Mouse (Mus musculus) kidney, adult 11 months (tissue): ENCODE measurements around the gene Clcn5.

ENCODE experiments used
- DNase-seq: peaks from one replicate; pipeline ENCODE4 v3.0.0; 2022

Clcn5 gene

DNA sequence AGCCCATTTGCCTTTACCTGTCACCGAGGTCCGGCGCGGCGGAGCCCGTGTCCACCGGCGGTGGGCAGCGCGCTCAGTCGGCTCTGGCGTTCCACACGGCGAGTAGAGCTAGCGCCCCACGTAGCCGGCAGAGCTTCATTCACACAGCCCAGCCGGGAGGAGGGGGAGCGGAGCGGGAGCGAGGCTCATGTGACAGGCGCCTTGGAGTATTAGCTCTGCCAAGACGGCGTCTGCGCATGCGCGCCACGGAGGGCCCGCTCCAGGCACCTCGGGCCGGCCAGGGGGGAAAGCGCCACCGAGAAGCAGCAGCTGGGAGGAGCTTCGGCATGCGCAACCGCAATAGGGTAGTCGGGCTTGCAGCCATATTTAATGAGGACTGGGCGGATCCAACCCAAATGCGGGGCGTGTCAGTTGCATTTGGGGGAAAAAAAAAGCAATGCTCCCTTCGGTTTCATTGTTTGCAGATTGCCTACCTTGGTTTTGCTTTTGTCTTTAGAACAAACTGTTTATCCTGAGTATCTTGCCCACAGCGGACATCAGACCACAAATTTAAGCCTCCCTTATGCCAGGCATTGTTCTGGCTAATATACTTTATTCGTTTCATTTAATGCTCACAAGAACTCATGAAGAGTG lies at the start of gene Clcn5:
Gene Clcn5, minus strand, starts transcription at position 270 of the 633 bp plus-strand sequence.
- peak; percentile 97 for DNase-seq

DNA sequence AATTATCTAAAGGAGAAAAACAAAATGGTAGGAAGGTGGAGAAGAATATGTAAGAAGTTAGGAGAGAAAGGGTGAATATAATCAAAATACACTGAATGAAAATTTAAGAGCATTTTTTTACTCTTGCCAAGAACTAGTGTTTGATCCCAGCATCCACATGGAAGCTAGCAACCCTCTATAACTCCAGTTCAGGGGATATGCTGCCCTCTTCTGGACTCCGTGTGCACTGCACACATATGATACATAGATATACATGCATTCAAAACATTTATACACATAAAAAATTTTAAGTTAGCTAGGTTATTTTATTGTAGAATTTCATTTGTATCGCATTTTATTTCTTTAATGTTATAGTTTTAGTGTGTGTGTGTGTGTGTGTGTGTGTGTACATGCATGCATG lies 6.3 kb upstream of the Clcn5 start:
- DNase-seq = no peak

DNA sequence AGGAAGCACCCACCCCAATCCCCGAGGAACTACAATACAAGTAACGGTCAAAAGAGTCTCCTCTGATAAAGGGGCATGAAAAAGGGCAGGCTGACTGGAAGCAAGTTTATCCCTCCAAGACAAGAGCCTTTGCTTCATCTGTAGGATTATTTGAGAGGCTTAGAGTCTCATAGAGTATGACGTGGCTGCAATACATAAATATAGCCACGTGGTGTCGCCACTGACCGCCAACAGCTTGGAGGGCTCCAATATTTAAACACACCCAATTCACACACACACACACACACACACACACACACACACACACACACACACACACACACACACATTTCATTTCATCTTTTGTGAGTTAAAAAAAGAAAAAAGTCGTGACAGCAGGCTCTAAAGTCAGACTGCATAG lies 3.1 kb upstream of the Clcn5 start:
- DNase-seq = peak; percentile 30

DNA sequence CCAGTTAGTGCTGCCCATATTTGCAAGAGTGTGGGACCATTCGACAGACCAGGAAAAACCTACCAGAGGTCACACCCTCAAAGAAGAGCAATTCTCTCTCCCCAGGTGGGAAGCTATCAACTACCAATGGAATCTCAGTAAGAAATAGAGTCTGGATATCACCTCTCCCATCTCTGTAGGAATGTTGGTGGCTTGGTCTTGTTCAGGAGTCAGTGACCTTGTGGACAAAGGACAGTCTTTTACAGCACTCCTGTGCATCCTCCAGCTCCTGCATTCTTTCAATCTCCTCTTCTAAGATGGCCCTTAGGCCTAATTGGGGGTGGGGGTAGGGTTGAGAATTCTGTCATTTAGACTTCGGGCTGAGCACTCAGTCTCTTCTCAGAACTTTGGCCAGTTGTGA lies 1.4 kb upstream of the Clcn5 start:
- DNase-seq = no peak

DNA sequence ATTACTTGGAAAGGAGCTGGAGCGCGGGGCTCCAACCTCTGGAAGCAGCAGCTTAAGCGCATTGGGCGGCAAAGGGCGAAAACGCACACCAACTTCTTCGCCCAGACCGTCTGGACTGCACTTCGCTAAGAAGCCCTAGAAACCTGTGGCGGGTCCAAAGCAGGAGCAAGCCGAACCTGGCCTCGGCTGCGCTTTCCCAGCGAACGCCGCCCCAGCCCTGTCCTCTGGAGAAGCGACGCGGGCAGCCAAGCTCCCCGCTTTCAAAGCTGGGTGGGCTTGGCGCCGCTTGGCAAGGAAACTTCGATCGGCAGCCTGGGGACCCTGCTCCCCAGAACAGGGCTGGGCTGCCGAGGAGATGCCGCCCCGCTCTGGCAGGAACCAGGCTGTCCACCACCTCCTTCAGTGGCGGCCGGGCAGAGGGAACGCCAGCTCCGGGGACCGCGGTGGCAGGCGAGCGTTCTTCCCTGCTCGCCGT lies 570 bp downstream of the Clcn5 start:
- DNase-seq = peak; percentile 13

DNA sequence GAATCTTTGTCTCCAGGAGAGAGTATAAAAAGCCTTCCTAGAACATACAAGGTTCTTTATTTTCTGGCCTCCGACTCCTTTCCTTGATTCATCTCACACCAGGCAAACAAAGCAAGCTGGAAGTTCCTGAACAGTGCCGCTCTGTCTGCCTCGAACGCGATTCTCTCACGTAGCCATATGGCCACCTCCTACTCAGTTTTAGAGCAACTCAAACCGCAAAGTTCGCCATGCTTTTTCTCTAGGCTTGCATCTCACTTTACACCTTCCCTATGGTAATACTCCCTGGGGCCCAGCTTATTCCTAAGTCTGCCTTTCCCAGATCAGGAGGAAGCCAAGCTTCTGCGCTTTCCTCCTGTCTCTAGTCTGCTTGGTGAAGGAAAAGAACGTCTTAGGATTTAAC lies 4.0 kb downstream of the Clcn5 start:
- DNase-seq = no peak

DNA sequence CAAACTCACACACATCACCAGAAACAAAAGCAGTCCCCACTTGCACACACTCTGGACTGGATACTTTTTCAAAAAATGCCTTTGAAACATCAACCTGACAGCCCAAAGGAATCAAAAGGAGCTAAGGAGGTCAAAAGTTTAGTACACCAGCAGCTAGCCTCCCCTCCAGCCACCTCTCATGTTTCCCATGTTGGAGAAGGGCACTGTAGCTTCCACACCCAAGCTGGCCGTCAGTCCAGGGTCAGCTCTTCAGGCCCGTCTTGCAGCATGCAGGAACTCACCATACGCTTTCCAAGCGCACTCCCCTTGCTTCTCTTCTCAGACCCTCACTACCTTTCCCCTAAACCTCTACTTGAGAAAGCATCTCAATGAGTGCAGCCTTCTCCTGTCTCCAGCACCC lies 4.5 kb downstream of the Clcn5 start:
- no peak for DNase-seq

DNA sequence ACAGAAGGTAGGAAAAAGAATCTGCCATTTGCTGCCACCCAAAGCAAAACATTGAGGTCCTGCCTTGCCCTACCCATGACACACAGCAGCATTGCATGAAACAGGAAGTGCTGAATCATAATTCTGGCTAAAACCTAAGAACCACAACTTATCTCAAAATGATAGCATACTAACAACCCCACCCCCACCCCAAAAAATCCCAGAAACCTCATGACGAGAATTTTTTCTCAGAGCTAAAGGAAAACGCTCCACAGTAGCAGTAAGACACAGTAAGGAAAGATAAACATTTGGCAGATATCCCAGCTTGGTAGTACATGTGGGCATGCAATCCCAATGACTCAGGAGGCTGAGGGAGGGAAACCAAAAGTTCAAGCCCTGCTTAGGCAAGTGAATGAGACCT lies 10.9 kb downstream of the Clcn5 start:
- DNase-seq = no peak

DNA sequence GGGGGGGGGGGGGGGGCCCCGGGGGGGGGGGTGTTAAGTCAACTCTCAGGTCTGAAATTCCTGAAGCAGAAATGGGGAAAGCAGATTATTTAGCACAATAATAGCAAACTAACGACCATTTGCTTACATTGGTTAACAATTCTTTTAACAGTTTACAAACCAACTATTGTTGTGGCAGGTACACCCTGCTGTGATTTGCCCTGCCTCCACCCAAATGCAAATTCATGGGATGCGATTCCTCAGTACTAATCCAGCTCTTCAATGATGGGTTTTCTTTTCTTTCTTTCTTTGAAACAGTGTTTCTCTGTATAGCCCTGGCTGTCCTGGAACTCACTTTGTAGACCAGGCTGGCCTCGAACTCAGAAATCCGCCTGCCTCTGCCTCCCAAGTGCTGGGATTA lies 12.3 kb downstream of the Clcn5 start:
- no peak for DNase-seq

DNA sequence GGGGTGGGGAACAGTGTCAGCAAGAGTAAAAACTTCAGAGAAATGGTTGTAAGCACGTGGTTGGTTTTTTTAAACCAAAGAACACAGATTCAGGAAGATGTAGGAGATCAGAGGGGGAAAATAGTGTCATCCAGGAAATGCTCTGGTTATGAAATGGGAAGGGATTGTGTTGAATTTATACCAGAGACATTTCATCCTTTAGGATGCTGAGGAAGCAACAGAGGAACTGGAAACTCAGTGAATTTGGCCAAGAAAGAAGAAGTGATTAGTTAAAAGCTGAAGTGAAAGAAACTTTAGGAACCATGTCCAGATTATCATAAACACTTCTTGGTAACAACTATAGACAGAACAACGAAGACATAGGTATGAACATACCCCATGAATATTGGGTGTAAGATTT lies 26.2 kb downstream of the Clcn5 start:
- no peak for DNase-seq

DNA sequence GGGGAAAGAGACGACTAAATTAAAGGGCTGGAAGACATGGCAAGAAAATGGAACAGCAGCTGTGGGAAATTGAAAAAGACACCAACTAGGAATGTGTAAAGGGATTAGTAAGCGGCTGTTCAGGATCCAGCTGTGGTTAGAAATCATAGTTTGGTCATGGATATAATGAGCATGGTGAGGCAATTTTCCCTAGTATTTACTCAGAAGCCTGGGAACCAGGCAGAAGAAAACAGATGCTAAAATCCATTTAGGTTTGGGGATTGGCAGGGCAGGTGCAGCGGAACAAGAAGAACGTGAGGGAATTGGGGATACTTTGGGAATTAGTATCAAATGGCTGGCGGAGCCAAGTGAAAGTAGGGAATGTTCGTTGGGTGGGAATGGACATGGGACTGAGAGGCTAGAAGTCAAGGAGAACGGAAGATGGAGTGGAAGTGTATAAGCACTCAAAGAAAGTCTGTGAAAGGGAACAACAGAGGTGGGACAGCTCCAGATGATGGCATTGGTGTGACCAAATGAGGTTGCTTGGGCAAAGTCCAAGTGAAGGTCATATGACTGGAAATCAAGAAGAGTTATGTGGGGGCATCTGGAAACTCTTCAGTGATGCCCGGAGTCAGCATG lies 26.9 kb downstream of the Clcn5 start:
- no peak for DNase-seq

DNA sequence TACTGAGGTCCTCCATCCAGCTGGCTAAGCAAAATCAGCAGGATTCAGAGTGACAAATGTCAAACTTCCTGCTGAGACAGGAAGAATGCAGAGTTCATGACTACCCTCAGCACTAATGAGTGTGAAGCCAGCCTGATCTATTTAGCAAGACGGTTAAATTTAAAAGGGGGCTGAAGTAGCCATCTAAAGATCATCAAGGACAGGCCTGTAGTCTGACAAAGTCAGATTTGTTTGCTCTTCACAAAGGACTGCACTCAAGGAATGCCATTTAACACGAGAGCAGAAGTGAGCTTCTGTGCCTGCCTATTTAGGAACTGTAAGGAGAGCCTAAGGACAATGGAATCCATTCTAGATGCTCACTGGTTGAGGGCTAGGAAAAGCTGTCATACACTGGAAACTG lies 30.2 kb downstream of the Clcn5 start:
- no peak for DNase-seq

DNA sequence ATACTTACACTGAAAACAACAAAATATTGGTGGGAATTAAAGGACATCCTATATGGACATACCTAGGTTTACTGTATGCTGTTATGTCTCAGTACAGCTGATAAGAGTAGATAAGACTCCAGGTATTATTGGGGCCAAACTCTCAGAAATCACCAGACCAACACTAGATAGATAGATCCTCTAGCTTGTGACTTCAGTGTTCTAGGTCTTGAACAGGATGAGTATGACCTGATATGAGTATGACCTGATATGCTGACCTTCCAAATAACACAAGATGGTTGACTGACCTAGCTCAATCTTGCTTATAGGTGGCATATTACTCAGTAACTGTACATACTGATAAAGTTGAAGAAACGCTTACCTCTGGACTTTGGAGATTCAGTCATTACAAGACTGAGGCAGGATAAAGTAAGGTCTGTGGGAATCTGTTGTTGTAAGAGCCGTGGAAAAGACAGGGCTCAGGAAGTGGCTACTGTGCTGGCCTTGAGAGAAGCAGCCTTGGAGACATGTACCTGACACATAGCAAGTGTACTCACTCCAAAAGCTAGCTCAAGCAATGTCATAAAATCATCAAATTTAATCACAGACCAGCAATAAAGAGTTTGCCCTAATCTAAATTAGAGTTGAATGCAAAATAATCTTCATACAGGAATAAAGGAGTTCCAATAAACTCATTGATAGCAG lies 32.0 kb downstream of the Clcn5 start:
- no peak for DNase-seq

DNA sequence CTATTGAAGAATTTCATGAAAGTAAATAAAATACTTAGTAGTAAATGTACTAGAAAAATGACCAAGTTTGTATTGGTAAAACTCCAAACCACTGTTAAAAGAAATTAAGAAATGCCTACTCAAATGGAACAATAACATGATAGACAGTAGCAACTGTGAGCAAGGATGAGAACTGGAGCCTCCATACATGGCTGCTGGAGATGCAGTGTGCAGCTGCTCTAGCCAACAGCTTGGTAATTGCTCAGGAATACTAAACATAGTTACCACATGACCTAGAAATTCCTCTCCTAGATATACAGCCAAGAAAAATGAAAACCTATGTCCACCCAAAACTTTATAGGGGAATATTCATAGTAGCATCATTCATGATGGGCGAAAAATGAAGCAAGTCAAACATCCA lies 36.5 kb downstream of the Clcn5 start:
- DNase-seq = no peak

DNA sequence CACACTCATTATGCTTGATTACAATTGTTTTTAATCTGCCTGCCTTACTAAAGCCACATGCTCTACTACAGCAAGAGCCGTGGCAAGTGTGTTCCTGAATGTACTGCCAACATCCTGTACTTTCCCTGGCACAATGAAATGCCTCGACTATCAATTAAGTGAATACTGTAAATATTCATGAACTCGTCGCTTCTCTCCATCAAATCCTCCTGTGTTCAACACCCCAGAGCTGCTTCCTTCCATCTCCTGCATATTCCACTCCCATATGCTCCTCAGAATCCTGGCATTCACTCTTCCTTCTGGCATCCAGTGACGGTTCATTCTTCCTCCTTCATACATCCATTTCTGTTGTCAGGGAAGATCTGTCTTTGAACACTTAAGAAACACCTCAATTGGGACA lies 39.4 kb downstream of the Clcn5 start:
- DNase-seq = no peak

DNA sequence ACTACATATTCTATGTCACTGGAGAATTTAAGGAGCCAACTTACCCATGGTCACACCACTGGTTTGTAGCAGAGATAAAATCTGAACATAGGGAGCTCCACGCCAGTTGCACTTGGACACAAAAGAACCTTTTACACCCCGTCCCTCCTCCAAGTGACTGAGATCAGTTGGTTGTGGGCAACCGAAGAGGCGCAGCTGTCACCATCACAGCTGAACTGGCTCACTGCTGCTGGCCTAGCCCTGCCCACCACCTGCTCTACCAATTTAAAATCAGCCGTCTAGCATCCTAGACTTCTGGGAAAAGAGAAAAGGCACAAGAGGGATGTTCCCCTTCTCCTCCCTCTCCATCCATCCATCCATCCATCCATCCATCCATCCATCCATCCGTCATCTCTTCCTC lies 42.6 kb downstream of the Clcn5 start:
- no peak for DNase-seq

DNA sequence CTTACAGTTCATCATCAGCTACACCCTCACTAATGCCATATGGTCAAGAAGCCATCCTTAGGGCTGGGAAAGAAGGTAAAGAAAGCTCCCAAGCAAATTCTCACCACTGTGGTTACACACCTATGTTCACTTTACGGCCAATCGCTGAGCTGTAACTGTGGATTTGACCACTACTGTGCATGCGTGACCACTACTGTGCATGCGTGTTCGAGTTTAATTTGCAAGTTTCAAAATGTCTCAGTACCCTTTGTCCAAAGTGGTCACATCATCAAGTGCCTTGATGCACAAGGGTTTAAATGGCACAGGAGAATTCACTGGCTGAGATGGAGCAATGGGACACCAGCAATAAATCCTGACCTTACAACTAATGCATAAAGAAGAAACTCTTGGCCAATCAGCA lies 58.0 kb downstream of the Clcn5 start:
- no peak for DNase-seq

DNA sequence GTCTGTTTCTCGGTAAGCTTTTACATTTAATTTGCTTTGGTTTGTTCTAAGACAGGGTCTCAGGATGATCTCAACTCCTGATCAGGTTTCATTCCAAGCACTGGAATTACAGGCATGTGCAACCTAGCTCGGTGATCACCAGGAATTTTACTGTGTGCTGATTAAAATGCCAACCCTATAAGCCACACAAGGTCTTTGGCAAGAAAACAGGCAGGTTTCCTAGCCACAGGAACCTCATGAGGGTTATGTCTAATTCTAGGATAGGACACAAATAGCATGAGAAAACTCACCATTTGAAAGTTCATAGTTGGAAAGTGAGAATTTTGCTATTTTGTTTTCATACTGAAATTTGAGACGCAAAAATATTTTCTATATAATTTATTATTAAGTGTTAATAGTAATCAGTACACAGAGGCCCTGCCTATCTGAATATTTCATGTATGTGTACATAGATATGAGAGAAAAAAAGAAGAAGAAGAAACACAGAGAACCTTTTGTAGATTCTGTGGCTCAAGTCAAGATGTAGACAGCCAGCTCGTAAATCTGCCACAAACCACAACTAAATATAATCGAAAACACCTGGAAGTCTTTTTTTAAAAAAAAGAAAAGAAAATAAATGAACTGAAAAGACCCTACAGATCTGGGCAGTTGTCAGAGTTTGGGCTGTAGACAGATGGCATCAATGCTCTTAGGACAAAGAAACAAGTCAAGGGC lies 58.6 kb downstream of the Clcn5 start:
- DNase-seq = peak; percentile 8

DNA sequence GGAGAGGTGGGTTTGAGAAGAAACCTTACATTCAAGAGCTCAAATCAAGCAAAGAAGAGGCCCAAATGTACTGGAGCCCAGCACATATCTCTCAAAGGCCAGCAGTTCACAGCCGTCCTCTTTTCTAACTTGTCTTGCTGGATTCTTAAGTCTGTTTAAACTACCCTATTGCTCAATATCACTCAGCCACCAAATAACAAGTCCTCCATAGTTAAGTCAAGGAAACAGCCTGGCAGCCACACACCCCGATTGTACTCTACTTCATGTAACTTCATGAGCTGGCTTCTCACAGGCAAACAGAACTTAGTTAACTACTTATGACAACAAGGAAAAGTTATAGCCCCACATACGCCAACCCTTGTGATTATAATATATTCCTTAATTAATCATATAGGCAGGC lies 59.4 kb downstream of the Clcn5 start:
- no peak for DNase-seq

DNA sequence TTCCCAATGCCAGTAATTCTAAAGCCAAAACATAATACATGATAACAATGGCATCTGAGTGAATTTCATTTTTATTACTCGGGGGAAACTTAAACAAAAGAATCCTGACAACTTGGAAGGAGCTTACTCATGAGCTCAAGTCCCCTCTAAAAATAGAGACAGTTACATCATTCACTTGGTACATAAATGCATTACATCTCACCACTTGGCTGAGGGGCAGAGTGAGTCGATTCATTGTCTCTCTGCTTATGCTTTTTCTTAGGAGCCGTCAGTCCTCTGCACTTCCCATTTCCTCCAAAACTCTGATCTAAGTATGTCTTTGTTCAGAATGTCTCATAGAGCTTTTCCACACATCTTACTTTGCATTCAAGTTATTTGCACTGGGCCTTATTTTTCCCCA lies 63.1 kb downstream of the Clcn5 start:
- DNase-seq = no peak

DNA sequence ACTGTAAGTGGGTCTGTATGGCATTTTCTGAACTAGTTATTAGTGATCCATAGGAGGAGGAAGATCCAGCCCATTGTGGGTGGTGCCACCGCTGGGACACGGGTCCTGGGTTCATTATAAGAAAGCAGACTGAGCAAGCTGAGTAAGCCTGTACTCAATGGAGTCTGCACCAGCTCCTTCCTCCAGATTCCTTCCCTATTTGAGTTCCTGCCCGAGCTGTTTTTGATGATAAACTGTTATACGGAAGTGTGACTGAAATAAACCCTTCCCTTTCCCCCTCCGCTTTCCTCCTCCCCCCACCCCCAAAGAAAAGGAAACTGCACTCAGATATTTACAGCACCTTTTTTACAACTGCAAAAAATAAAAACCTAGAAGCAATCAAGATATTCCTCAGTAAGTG lies 115.1 kb downstream of the Clcn5 start:
- DNase-seq = no peak

DNA sequence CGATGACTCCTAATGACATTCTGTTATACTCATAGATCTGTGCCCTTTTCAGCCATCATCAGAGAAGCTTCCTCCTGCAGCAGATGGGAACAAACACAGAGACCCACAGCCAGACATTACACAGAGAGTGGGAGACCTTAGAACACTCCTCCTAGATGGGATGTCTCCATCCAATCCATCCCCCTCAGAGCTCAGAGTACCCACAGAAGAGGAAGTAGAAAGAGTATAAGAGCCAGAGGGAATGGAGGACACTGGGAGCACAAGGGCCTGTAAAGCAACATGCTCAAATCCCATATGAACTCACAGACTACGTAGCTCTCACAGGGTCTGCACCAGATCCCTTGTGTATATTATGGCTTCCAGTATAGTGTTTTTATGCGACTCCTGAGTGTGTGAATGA lies 115.6 kb downstream of the Clcn5 start:
- DNase-seq = no peak

DNA sequence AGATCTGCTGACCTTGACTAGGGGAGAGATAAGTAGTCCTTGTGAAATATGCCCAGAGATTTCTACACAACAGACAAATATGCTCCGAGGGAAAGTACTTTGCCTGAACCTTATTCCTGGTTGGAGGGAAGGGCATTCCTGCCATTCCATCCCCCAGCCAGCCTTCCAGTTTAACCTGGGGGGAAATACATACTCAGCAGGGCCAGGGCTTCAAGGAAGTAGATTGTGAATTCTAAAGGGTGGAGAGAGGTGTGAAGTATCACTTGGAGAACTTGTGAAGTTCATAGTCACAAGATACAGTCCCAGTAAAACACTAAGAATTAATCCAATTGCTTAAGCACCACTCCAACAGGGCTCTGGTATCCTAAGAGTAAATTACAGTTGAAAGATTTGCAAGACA lies 121.3 kb downstream of the Clcn5 start:
- no peak for DNase-seq

DNA sequence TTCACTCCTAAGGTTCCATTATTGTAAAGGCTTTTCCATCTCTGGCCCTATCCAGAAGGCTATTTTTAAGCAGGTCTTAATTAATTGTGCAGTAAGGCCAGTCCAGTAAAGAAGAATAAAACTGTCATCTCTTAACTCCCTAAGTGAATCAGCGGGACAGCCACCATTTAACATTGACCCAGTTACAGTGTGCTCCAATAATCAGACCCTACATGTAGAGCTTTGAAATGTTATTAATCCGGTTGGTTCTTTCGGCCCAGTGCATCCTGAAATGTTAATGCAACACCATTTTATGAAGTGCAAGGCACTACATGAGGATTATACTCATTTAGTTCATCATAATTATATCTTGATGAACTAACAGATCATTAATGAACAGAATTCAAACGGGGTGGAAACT lies 128.3 kb downstream of the Clcn5 start:
- DNase-seq = no peak
